Mouse (Mus musculus) intestine, postnatal 0 days (tissue): ENCODE measurements around the gene Gpr19. TPM values are rescaled to one million over a fixed set of nuclear protein-coding genes. Genes with fewer than 3 reads are reported as not detected.

ENCODE experiments used
- ATAC-seq: fragments of 200-750 bp; cut with Nextera tagmentation; 2 replicates; pipeline ENCODE4 v1.8.0; 2017; ENCODE audit warnings: mild to moderate bottlenecking, moderate TSS enrichment, moderate library complexity
- H3K27ac ChIP-seq: fragments of 300-500 bp; sonication (generic); 2 replicates; pipeline ENCODE4 v1.5.1; 2014; ENCODE audit warnings: mild to moderate bottlenecking, low read depth, low read length, moderate library complexity
- H3K27me3 ChIP-seq: fragments of 300-500 bp; sonication (generic); replicated peaks from 2 replicates; pipeline ENCODE4 v1.6.1; 2014; ENCODE audit warnings: low read length, mixed read lengths; ENCODE audit not compliant: control insufficient read depth, insufficient read depth
- H3K36me3 ChIP-seq: fragments of 300-500 bp; sonication (generic); 2 replicates; pipeline ENCODE4 v1.6.1; 2014; ENCODE audit warnings: mild to moderate bottlenecking, moderate library complexity; ENCODE audit not compliant: control insufficient read depth, insufficient read depth
- H3K4me1 ChIP-seq: fragments of 300-500 bp; sonication (generic); replicated peaks from 2 replicates; pipeline ENCODE4 v1.6.1; 2014; ENCODE audit warnings: antibody characterized with exemption, low read length, mixed read lengths; ENCODE audit not compliant: control insufficient read depth, insufficient read depth
- H3K4me2 ChIP-seq: fragments of 300-500 bp; sonication (generic); replicated peaks from 2 replicates; pipeline ENCODE4 v1.6.1; 2014; ENCODE audit warnings: low read depth, mild to moderate bottlenecking, moderate library complexity
- H3K4me3 ChIP-seq: fragments of 300-500 bp; sonication (generic); 2 replicates; pipeline ENCODE4 v1.5.1; 2014; ENCODE audit warnings: low read depth, low read length
- H3K9ac ChIP-seq: fragments of 300-500 bp; sonication (generic); 2 replicates; pipeline ENCODE4 v1.6.1; 2014; ENCODE audit warnings: mild to moderate bottlenecking, low read depth, low read length
- H3K9me3 ChIP-seq: fragments of 300-500 bp; sonication (generic); 2 replicates; pipeline ENCODE4 v1.6.1; 2016; ENCODE audit warnings: mixed run types; ENCODE audit not compliant: control insufficient read depth
- CTCF ChIP-seq: sonication (generic); IDR thresholded peaks from 2 replicates; pipeline ENCODE4 v1.5.1; 2016; ENCODE audit warnings: low read depth, mild to moderate bottlenecking, control low read depth, antibody characterized with exemption, moderate library complexity
- WGBS: fragments of 180-500 bp; shearing (Covaris S2); extraction: QIAGEN DNeasy Blood & Tissue Kit; methylation state at CpG from one replicate; pipeline ENCODE4 v1.1.7; 2014; 5-methylcytosine and 5-hydroxymethylcytosine counted together
- polyA plus RNA-seq: library from polyadenylated mRNA; unstranded; fragments of >200 nt; fragmentation: Nextera tagmentation; extraction: Ambion mirVana; gene quantifications from 2 replicates; pipeline ENCODE4 v1.2.1, GENCODE M21; 2015

Gpr19 gene
- polyA plus RNA-seq, 1 experiment from 2014 or later = 6.5 TPM

DNA sequence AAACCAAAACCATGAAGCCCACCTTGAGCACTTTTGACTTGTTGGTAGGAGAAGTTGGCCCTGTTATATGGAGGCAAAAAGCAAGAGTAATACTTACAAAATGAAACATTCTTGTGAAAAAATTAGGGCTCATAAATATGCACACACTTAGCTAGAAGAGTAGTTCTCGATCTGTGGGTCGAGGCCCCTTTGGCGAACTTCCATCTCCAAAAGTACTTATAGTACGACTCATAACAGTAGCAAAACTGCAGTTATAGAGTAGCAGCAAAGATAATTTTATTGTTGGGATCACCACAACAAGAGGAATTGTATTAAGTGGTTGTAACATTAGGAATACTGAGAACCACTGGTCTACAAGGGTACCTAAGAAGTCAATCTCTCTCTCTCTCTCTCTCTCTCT lies 41.4 kb upstream of the Gpr19 start:
- TF ChIP-seq CTCF = no peak
- Histone ChIP-seq H3K4me1 (0 out of 2 replicates have a peak, but pooled peaks cover 2% of the 10 kb centered on the region), H3K9me3 (no peaks in the 10 kb centered on the region), H3K9ac (no peak overlapping the region), H3K27ac (no peak overlapping the region), H3K36me3 (0 out of 2 replicates have a peak, but pooled peaks cover 7% of the 10 kb centered on the region), H3K4me3 (no peak overlapping the region), H3K27me3 (no peaks in the 10 kb centered on the region), H3K4me2 (no peak overlapping the region)
- ATAC-seq = no peak
- whole genome bisulfite sequencing = 72% methylated on average over 4 of the region's 4 CpGs

DNA sequence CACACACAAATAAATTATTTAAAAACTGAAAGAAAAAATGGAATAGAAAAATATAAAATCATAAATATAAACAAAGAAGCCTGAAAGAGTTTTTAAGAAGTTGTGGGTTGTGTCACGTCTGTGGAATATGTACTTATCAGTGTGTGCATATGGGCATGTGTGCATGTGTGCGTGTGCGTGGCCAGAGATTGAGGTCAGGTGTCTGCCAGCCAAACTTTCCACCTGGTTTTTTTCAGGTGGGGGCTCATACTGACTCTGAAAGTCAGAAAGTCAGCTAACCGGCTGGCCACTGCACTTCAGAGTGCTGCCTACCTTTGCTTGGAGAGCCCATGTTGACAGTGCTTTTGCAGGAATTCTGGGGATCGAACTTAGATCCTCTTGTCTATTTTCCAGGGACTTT lies 35.9 kb upstream of the Gpr19 start:
- no peak overlapping the region for H3K9ac ChIP-seq
- TF ChIP-seq CTCF = no peak
- no peak overlapping the region for H3K4me2 ChIP-seq
- no peak overlapping the region for H3K4me3 ChIP-seq
- no peaks in the 10 kb centered on the region for H3K4me1 ChIP-seq
- no peak for ATAC-seq
- H3K36me3 ChIP-seq = no peaks in the 10 kb centered on the region
- H3K9me3 ChIP-seq = no peaks in the 10 kb centered on the region
- no peak overlapping the region for H3K27ac ChIP-seq
- whole genome bisulfite sequencing = 93% methylated on average over 5 of the region's 5 CpGs
- H3K27me3 ChIP-seq = no peaks in the 10 kb centered on the region

DNA sequence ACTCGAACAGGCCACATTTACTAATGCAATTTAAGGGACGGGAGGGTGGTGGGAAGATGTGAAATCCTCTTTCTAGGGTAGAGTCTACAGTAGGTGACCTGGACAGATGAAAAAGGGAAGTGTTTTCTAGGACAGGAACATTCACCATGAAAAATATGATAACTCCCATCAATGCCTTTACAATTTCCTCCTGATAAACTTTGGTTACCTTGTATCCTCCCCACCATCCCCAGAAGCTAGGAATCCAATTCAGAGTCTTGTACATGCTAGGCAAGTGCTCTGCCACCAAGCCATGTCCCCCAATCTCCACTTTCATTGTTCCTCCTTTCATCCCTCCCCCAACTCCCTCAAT lies 34.8 kb upstream of the Gpr19 start:
- Histone ChIP-seq H3K9me3 (no peaks in the 10 kb centered on the region), H3K4me2 (no peak overlapping the region)

DNA sequence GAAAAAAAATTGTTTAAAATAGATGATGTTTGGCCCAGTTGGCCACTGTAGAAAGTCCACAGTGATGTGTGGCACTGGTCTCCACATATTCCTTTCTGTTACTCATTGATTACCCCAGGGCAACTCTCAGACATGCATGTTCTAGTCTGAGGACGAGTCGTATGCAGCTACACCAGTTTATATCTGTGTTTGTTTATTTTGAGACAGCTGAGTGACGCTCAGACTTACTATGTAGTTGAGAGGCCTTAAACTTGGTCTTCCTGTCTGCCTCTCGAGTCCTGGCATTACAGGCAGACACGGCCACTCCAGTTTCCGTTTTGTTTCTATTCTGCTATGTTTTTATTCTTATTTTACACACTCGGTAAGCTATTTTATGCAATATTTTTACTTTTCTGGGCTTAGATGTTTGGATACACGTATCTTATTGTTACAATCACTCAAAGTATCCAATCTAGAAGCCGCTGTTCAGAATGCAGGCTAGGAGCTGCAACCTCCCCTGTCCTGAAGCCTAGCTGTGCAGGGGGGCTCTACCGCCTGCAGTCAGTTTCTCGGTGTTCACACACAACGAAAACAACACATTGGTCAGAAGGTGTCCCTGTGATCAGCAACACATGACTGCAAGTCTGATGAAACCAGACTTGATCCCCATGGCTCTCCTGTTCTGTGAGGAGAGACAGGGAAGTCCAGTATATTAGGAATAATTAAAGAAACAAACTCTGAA lies 34.3 kb upstream of the Gpr19 start:
- H3K36me3 ChIP-seq = no peaks in the 10 kb centered on the region
- H3K4me2 ChIP-seq = peak overlapping the region; percentile 22
- H3K9ac ChIP-seq = peak overlapping the region; percentile 2; the same call in 1 of the 2 replicates
- no peak for TF ChIP-seq CTCF
- WGBS = 61% methylated on average over 12 of the region's 12 CpGs
- H3K9me3 ChIP-seq = no peaks in the 10 kb centered on the region
- no peak for ATAC-seq
- H3K27me3 ChIP-seq = no peaks in the 10 kb centered on the region
- H3K4me1 ChIP-seq = no peaks in the 10 kb centered on the region
- no peak overlapping the region; the same call in 1 of the 2 replicates for H3K27ac ChIP-seq
- H3K4me3 ChIP-seq = no peak overlapping the region

More for the DNA sequence above, 34.8 kb upstream of the Gpr19 start:
- H3K4me3 ChIP-seq = no peak overlapping the region
- ATAC-seq = no peak
- 74% methylated on average over 2 of the region's 2 CpGs for WGBS
- H3K27ac ChIP-seq = no peak overlapping the region; the same call in 1 of the 2 replicates
- H3K9ac ChIP-seq = peak overlapping the region; percentile 2; the same call in 1 of the 2 replicates
- TF ChIP-seq CTCF = no peak
- no peaks in the 10 kb centered on the region for H3K4me1 ChIP-seq
- no peaks in the 10 kb centered on the region for H3K36me3 ChIP-seq
- no peaks in the 10 kb centered on the region for H3K27me3 ChIP-seq

DNA sequence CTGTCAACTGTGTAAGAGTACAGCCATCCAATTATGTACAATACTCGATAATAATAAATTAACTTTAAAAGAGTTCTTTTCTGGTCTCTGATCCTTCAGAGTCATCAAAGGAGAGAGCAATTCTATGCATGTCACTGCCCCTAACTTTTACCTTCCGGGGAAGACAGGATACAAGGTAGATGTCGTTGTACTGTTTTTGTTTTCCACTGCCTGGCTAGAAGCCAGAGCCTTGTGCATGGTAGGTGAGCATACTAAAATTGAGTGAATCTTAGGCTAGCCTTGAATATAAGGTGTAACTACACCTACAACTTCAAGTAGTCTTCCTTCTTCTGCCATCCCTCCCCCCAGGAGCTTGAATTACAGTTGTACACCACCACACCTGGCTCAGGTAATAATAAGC lies 32.8 kb upstream of the Gpr19 start:
- Histone ChIP-seq H3K27ac (no peak overlapping the region), H3K4me1 (no peaks in the 10 kb centered on the region), H3K9ac (no peak overlapping the region), H3K4me3 (no peak overlapping the region), H3K36me3 (no peaks in the 10 kb centered on the region), H3K27me3 (no peaks in the 10 kb centered on the region), H3K4me2 (no peak overlapping the region), H3K9me3 (no peaks in the 10 kb centered on the region)
- no peak for TF ChIP-seq CTCF
- WGBS = 83% methylated on average over 3 of the region's 3 CpGs
- no peak for ATAC-seq

DNA sequence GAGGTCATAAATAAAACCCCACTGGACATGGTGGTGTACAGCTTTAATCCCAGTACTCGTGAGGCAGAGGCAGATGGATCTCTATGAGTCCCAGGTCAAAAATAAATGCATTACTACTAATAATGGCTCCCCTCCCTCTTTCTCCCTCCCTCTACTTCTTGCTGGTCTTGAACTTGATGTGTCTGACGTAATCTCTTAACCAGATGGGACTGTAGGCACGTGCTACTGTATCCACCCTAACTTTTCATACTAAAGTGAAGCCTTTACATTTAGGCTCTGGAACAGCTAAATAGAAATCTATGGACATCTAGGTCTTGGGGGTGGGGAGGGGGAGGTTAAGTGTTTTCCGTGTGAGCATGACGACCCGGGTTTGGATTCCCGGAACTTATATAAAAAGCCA lies 32.0 kb upstream of the Gpr19 start:
- no peak overlapping the region for H3K9ac ChIP-seq
- no peak for ATAC-seq
- H3K9me3 ChIP-seq = no peaks in the 10 kb centered on the region
- H3K27ac ChIP-seq = no peak overlapping the region
- TF ChIP-seq CTCF = no peak
- H3K4me3 ChIP-seq = no peak overlapping the region
- no peaks in the 10 kb centered on the region for H3K4me1 ChIP-seq
- peak overlapping the region; percentile 92 for H3K4me2 ChIP-seq
- H3K36me3 ChIP-seq = no peaks in the 10 kb centered on the region
- H3K27me3 ChIP-seq = no peaks in the 10 kb centered on the region
- WGBS = 76% methylated on average over 7 of the region's 7 CpGs
